Mouse (Mus musculus) heart, adult 2 months (tissue): Measurements from ENCODE around the gene Tgm2.

Experiments used
- CTCF ChIP-seq: fragments of 200-600 bp; IDR thresholded peaks from 2 replicates; pipeline ENCODE4 v1.8.1; 2022; ENCODE audit warnings: antibody characterized with exemption, mild to moderate bottlenecking, moderate library complexity
- EP300 ChIP-seq: fragments of 200-500 bp; IDR thresholded peaks from 2 replicates; pipeline ENCODE4 v1.6.1; 2011; ENCODE audit warnings: low read depth, low read length, control low read depth; ENCODE audit not compliant: insufficient read depth

- no peak for TF ChIP-seq CTCF
- TF ChIP-seq EP300: no peak
These were observed 8.4 kb upstream of the Tgm2 start for GRCm38 (mm10) chr2:158154641-158155040.
